13 mouse cellular contexts compared by ENCODE assay signal in genomic region chr6:23383004-23383347, GRCm38 (mm10).
DNase-seq lines count a peak whose midpoint lies in the region; ATAC-seq and TF ChIP-seq lines count a peak whose summit lies in the region.
"Had no signal": no experiment of that assay in that cellular context is flagged by ENCODE, and none has a peak within 500 bp of the region (broad histone marks: within the 10 kb centered on the region; RNA-seq: fewer than 3 reads in every experiment).

No protein-coding gene starts in this region.

- peak overlapping the region; percentile 80 for H3K27ac ChIP-seq in forebrain, embryonic 10.5 days
- no peak overlapping the region for H3K27ac ChIP-seq in hindbrain, embryonic 11.5 days (ENCODE audit: low read depth, low read length)
- H3K27ac ChIP-seq in midbrain, embryonic 10.5 days (replicated peaks): no peak overlapping the region; the same call in 1 of the 2 replicates
- 0 out of 2 replicates have a peak overlapping the region, but pooled peaks have one; percentile 6 for H3K27ac ChIP-seq in olfactory bulb, adult 2 months (ENCODE audit: insufficient read depth, low read depth, low read length)
- H3K27ac ChIP-seq: liver, embryonic 14.5 days; stomach, embryonic 15.5 days had no signal

- H3K4me3 ChIP-seq in forebrain, embryonic 10.5 days: peak overlapping the region; percentile 29
- H3K4me3 ChIP-seq in hindbrain, embryonic 11.5 days (ENCODE audit: low read depth, low read length): no peak overlapping the region
- 0 out of 2 replicates have a peak overlapping the region, but pooled peaks have one; percentile 23 for H3K4me3 ChIP-seq in midbrain, embryonic 10.5 days
- no peak overlapping the region for H3K4me3 ChIP-seq in olfactory bulb, adult 2 months (ENCODE audit: insufficient read depth, low read depth, low read length)
- H3K4me3 ChIP-seq: stomach, embryonic 15.5 days had no signal

- ATAC-seq in hindbrain, embryonic 11.5 days (ENCODE audit: low FRiP score): peak; percentile 64

- TF ChIP-seq CTCF in olfactory bulb, adult 2 months (IDR thresholded peaks at IDR 0.05; ENCODE audit: insufficient read depth, low read depth, low read length): no peak

- H3K27me3 ChIP-seq in forebrain, embryonic 10.5 days (ENCODE audit: poor library complexity, severe bottlenecking): peaks cover 40% of the 10 kb centered on the region
- H3K27me3 ChIP-seq in hindbrain, embryonic 11.5 days (ENCODE audit: control insufficient read depth, insufficient read depth, low read length): 0 out of 2 replicates have a peak, but pooled peaks cover 3% of the 10 kb centered on the region
- H3K27me3 ChIP-seq in midbrain, embryonic 10.5 days (ENCODE audit: low read depth, poor library complexity, severe bottlenecking): peaks cover 61% of the 10 kb centered on the region
- H3K27me3 ChIP-seq: stomach, embryonic 15.5 days had no signal

- no peaks in the 10 kb centered on the region for H3K9me3 ChIP-seq in forebrain, embryonic 10.5 days
- H3K9me3 ChIP-seq in hindbrain, embryonic 11.5 days (ENCODE audit: control insufficient read depth, low read length): no peaks in the 10 kb centered on the region
- H3K9me3 ChIP-seq in midbrain, embryonic 10.5 days (replicated peaks): no peaks in the 10 kb centered on the region
- H3K9me3 ChIP-seq: stomach, embryonic 15.5 days had no signal

- no peak overlapping the region for H3K4me2 ChIP-seq in hindbrain, embryonic 11.5 days (replicated peaks; ENCODE audit: low read depth, low read length)
- H3K4me2 ChIP-seq: heart, embryonic 11.5 days; stomach, embryonic 15.5 days had no signal

- peaks cover 67% of the 10 kb centered on the region for H3K4me1 ChIP-seq in forebrain, embryonic 10.5 days
- H3K4me1 ChIP-seq in hindbrain, embryonic 11.5 days (replicated peaks; ENCODE audit: control insufficient read depth, insufficient read depth, low read length): peaks cover 8% of the 10 kb centered on the region; the same call in 1 of the 2 replicates
- peaks cover 26% of the 10 kb centered on the region for H3K4me1 ChIP-seq in midbrain, embryonic 10.5 days
- H3K4me1 ChIP-seq in olfactory bulb, adult 2 months (ENCODE audit: control insufficient read depth, insufficient read depth, low read length): no peaks in the 10 kb centered on the region
- H3K4me1 ChIP-seq: stomach, embryonic 15.5 days had no signal

- intact Hi-C loops in left cerebral cortex, postnatal 4 days (cut with DNase I): no loop called here
- intact Hi-C loops in gastrocnemius, postnatal 14 days (cut with DNase I; ENCODE audit: low total_unique reads): no loop called here

- TF ChIP-seq POLR2A in olfactory bulb, adult 2 months (IDR thresholded peaks at IDR 0.05; ENCODE audit: insufficient read depth, low read depth, low read length): no peak

- no peak overlapping the region for H3K9ac ChIP-seq in hindbrain, embryonic 11.5 days (ENCODE audit: low read depth, low read length)
- H3K9ac ChIP-seq: liver, embryonic 14.5 days; stomach, embryonic 15.5 days had no signal

- DNase-seq in forebrain, embryonic 10.5 days (ENCODE audit: extremely low spot score, low spot score): peak; percentile 69
- DNase-seq in hindbrain, embryonic 11.5 days (ENCODE audit: low spot score): peak; percentile 27
- DNase-seq in midbrain, embryonic 10.5 days (ENCODE audit: low spot score): no peak
- no peak for DNase-seq in left cerebral cortex, postnatal 4 days
- DNase-seq in gastrocnemius, postnatal 14 days: no peak
- DNase-seq in thymus, postnatal 10 days (ENCODE audit: low spot score in 2 of 2): no peak
- DNase-seq: adrenal gland, postnatal 25 days; cerebellum, adult 18-20 months; right cerebral cortex, postnatal 25 days had no signal

- 9% methylated on average over 1 of the region's 1 CpGs for WGBS in forebrain, embryonic 10.5 days
- 26% methylated on average over 1 of the region's 1 CpGs for WGBS in hindbrain, embryonic 11.5 days
- 17% methylated on average over 1 of the region's 1 CpGs for WGBS in midbrain, embryonic 10.5 days
- WGBS in olfactory bulb, adult 2 months: 45% methylated on average over 1 of the region's 1 CpGs

- H3K36me3 ChIP-seq in forebrain, embryonic 10.5 days (replicated peaks): no peaks in the 10 kb centered on the region
- no peaks in the 10 kb centered on the region for H3K36me3 ChIP-seq in hindbrain, embryonic 11.5 days (ENCODE audit: control insufficient read depth, insufficient read depth, low read length)
- no peaks in the 10 kb centered on the region for H3K36me3 ChIP-seq in midbrain, embryonic 10.5 days
- H3K36me3 ChIP-seq: stomach, embryonic 15.5 days had no signal

Comparison
In these comparisons a context has a peak if more than half of its experiments do, and no peak if none do; other contexts are left out.
1. DNase-seq: peak in forebrain, embryonic 10.5 days (single experiment) and hindbrain, embryonic 11.5 days (single experiment); none in midbrain, embryonic 10.5 days (single experiment), left cerebral cortex, postnatal 4 days (single experiment), gastrocnemius, postnatal 14 days (single experiment) and thymus, postnatal 10 days (0 of 2).
2. H3K27ac ChIP-seq: peak in forebrain, embryonic 10.5 days (single experiment) and olfactory bulb, adult 2 months (single experiment); none in hindbrain, embryonic 11.5 days (single experiment) and midbrain, embryonic 10.5 days (single experiment).
3. H3K4me3 ChIP-seq: peak in forebrain, embryonic 10.5 days (single experiment) and midbrain, embryonic 10.5 days (single experiment); none in hindbrain, embryonic 11.5 days (single experiment) and olfactory bulb, adult 2 months (single experiment).